Mouse (Mus musculus) cerebellum, adult 2 months (tissue): ENCODE measurements around the gene Ccdc88c.

ENCODE experiments used
- CTCF ChIP-seq: fragments of 200-500 bp; IDR thresholded peaks from 2 replicates; pipeline ENCODE4 v1.5.1; 2011; ENCODE audit warnings: low read depth, mild to moderate bottlenecking, control low read depth, low read length, moderate library complexity, borderline replicate concordance; ENCODE audit not compliant: insufficient read depth
- POLR2A ChIP-seq: fragments of 200-500 bp; IDR thresholded peaks from 2 replicates; pipeline ENCODE4 v1.6.1; 2011; ENCODE audit warnings: low read length, control low read depth, borderline replicate concordance; ENCODE audit not compliant: insufficient read depth

DNA sequence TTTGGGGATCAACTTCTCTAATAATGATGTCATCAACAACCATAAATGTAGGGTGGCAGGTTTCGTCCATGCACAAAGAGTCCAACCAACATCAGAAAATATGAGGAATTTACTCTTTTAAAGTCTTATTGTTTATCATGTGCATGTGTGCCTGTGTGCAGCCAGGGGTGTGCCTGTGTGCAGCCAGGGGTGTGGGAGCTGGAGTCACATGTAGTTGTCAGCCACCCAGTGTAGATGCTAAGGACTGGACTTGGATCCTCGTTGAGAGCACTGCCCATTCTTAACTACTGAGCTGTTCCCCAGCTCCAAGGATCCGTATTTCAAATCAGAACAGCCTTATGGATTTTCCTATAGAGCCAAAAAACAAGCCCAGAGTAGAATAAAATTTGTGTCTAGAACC lies 37.7 kb downstream of the Ccdc88c start:
- TF ChIP-seq CTCF (no peak), POLR2A (no peak)
